Mouse (Mus musculus): ENCODE data around the gene Neurl1a.

The Neurl1a gene

DNA sequence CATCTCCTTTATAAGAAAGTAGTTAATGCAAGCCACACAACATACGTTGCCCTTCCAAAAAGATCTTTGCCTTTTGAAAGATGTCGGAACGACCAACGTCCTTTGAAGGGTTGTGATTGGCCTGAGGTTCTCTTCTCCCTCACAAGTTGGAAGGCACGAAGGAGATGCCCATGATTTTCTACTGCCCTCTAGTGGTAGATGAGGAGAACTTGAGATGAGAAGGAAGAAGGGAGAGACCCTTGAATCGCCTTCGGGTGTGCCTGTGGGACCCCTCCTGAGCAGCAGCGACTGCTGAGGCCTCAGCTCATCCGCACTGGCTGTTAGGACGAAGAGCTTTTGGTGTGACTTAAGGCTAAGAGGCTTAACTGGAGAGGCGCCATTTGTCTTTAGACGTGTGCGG, 10.4 kb upstream of the Neurl1a start:
- no peak for DNase-seq

DNA sequence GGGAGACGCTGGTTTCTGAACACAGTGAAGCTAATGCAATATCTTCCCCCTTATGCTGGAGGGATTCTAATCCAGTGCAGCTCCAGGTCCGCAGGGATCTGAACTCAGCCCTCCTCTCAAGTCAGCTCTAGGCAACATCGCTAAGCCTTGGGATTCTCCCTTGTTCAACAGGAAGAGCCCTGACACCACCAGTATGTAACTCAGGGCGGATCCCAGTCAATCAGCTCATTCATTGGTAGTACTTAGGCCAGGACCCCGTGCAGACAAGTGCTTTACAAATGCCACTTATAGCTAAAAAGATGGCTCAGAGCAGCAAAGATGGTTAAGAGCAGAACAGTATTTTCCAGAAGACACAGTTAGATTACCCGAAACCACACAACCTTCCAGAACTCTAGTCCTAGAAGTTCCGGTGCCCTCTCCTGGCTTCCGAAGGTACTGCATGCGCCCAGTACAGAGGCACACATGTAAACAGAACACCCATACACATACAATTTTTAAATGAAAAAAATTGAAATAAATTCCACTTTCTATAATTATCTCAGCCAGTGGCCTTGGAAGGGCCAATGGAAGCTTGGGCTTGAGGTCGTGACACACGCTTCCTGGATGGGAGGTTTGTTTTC, 9.7 kb upstream of the Neurl1a start:
- peak; percentile 68 to 80 for DNase-seq

GRCm38 (mm10) chr19:47174515-47174914, 4.1 kb upstream of the Neurl1a start:
- no peak for DNase-seq

GRCm38 (mm10) chr19:47175472-47175871, 3.1 kb upstream of the Neurl1a start:
- no peak for DNase-seq

DNA sequence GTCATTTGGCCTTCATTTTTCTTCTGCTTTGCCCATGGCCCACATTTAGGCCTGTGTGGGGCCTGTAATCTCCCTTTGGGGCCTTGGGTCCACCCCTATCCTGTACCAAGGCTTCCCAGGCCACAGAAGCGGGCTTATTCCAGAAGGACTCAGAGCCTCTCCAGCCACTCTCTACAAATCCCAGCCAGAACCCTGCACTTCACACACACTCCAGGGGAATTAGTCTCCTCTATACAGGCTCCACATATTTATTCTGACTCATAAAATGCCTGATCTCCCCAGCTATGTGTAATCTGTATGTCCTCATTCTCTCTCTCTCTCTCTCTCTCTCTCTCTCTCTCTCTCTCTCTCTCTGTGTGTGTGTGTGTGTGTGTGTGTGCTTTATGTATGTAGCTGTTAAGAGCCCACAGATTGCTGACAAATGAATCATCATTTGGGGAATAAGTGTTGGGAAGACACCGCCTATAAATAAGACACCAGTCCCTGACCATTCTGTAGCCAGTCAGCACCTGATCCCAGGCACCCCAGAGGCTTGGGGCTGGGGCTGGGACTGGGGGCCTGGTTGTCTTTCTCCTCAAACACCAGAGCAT, 1.6 kb upstream of the Neurl1a start:
- no peak for DNase-seq

- DNase-seq: no peak
Measured at GRCm38 (mm10) chr19:47178001-47178400, 619 bp upstream of the Neurl1a start.

DNA sequence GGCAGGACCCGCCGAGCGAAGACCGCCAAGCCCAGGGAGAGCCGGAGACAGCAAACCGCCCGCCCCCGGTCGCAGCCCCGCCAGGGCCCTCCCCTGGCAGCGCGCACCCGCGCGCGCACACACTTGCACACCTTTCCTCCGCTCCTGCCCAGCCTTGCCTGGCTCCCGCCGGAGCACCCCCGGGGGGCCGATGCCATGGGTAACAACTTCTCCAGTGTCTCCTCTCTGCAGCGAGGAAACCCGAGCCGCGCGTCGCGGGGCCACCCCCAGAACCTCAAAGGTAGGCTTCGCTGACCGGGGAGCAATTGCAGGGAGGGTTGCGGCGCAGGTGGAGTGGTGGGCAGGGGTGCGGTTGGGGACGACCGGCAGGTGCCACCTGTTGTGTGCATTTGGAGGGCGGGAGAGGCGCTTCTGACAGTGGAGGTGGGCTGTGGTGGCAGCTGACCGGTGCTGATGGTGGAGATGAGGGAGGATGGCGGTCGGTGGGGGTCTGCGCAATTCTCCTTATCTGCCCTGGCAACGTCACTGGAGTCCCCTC, 721 bp downstream of the Neurl1a start:
- peak in 1 of 2 experiments; percentile 8 for DNase-seq

DNA sequence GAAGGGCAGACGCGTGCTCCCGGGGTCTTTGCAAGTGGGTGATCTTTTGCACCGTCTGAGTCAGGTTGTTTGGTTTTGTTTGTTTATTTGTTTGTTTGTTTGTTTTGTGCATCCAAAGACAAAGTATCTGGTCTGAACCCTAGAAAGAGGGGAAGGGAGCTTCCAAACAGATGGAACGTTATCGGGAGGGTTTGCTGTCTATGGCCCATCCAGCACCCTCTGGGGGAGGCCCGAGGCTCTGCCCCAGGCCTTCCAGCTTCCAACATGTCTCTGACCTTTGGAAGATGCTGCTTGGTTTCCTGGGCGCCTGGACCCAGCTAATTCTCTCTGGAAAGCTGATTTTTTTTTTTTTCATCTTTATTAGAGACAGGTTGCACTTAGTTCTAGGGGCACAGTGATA, 1.4 kb downstream of the Neurl1a start:
- no peak for DNase-seq

- no peak for DNase-seq
Measured at GRCm38 (mm10) chr19:47184221-47184620, 5.6 kb downstream of the Neurl1a start.

GRCm38 (mm10) chr19:47184736-47185135, 6.1 kb downstream of the Neurl1a start:
- no peak for DNase-seq

DNA sequence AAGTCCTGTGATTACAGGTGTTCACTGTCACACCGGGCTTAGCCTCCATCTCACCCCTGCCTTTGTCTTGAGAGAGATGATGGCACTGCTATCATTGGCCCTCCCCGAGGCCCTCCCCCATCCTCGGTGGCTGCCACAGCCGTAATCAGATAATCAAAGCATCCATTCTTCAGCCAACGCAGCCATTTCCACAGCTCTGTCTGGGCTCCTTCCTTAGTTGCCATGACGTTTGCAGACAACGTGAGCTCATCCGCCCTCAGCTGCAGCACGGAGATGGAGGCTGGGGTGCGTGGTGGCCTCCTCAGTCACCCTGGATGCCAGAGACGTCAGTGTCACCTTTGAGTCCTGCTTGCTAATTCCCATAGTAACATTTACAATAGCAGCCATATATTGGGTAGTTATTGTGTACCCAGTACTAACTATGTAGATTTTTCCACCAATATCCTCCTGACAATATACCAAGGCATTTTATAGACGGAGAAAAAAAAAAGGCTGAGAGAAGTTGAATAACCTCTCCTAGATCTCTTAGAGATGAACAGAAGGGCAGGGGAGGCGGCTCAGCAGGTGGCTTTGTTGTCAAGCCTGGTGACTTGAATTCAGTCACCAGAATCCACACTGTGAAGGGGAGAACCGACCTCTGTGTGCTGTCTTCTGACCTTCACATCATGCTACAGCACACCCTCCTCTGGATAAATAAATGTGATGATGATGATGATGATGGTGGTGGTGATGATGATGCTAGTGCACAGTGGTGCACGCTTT, 8.1 kb downstream of the Neurl1a start:
- no peak for DNase-seq

- no peak for DNase-seq
Measured at GRCm38 (mm10) chr19:47188515-47189128, 10.0 kb downstream of the Neurl1a start.

DNA sequence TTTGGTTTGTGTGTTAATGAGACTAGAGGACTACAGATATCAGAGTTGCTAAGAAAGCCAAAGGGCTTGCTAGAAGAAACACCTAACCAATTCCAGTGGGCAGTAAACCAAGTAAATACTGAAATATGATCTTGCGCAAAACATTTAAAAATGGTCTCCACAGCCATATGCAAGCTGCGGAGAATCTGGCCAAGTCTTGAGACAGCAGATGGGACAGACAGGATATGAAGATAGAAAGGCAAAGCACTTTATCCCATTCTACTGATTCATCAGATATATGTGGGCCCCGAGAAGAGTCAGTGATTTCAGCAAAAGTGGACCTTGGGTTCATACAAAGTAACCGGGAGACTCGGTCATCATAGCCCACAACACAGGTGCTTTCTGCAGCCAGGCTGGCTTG, 13.5 kb downstream of the Neurl1a start:
- DNase-seq: no peak

- DNase-seq: no peak
Measured at GRCm38 (mm10) chr19:47198671-47199350, 20.2 kb downstream of the Neurl1a start.

DNA sequence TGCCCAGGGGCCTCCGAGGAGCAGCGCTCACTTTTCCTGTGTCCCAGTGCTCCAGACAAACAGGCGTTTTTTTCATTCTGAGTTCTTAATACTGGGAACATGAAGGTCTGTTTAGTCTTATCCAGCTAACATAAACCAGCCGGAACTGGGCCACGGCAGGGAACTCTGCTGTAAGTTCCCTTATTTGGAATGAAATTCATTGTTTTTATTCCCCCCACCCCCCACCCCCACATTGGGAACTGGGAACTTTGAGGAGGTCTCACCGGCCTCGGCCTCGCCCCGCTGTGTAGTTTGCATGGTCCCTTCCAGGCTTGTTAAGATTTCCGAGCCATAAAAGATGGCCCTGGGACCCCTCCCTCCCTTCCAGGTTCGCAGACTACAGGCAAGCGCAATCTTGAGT, 23.4 kb downstream of the Neurl1a start:
- DNase-seq: no peak

GRCm38 (mm10) chr19:47202429-47202828, 23.8 kb downstream of the Neurl1a start:
- DNase-seq: no peak

DNA sequence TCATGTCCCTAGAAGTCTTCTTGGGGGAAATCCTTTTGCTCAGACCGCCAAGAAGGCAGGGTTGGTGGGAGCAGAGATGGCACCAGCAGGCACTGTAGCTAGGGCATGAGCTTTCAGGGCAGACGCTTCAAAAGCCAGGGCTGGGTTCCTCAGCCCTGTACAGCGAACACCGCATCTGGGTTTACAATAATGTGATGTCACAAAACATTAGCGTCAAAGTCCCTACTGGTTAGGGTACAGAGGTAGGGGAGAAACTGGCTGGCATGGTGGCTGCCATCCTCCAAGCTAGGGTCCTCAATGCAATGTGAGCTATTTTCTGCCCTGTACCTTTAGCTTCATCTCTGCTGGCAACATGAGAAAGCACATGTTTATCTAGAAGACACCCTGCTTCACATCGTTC, 24.4 kb downstream of the Neurl1a start:
- DNase-seq: no peak

DNA sequence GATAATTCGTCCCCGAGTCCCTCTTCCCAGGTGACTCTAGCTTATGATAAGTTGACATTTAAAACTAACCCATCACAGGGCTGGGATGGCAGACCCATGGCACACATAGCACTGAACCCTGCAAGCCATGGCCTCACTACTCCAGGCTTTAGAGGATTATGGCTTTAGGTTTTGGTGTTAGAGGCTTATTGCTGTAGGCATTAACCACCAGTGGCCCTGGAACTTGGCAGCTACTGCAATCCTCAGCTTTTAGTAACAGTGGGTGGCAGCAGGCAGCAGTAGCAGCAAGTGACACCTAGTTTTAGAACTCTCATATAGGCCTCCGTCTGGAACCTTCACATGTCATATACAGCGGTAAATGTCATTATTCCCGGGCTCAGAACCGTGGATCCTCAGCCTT, 26.0 kb downstream of the Neurl1a start:
- no peak for DNase-seq

GRCm38 (mm10) chr19:47206126-47206525, 27.5 kb downstream of the Neurl1a start:
- DNase-seq: no peak

GRCm38 (mm10) chr19:47210432-47210831, 31.8 kb downstream of the Neurl1a start:
- DNase-seq: no peak

DNA sequence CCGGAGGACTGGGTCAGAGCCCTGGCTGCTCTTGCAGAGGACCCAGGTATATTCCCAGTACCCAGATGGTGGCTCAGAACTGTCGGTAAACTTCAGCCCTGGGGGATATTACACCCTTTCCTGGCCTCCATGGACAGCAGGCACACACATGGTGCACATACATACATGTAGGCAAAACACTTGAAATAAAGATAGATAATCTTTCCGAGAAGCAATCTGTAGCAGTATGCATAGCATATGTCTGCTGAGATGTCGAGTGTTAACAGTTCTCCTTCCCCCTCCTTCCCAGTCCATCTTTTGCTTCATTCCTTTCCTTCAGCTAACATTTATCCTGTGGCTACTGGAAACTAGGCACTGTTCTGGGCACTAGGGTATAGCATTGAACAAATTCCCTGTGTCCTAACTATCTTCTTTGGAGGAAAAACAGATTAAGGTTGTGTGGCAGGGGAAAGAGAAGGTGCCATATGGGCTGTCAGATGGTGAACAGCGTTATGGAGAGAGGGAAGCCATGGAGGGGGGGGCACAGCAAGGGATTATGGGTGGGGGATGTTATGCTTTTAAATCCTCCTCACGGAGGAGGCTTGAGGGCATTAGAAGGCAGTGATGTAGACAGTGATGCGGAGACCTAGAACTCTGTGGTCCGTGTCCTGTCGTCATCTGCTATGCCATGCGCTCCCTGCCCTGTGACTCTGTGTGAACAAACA, 33.1 kb downstream of the Neurl1a start:
- DNase-seq: no peak

GRCm38 (mm10) chr19:47212401-47212800, 33.8 kb downstream of the Neurl1a start:
- DNase-seq: no peak

All from thymus, postnatal 36 days (tissue).